Comparison of ENCODE assay signal across 10 mouse cellular contexts in the genomic region with DNA sequence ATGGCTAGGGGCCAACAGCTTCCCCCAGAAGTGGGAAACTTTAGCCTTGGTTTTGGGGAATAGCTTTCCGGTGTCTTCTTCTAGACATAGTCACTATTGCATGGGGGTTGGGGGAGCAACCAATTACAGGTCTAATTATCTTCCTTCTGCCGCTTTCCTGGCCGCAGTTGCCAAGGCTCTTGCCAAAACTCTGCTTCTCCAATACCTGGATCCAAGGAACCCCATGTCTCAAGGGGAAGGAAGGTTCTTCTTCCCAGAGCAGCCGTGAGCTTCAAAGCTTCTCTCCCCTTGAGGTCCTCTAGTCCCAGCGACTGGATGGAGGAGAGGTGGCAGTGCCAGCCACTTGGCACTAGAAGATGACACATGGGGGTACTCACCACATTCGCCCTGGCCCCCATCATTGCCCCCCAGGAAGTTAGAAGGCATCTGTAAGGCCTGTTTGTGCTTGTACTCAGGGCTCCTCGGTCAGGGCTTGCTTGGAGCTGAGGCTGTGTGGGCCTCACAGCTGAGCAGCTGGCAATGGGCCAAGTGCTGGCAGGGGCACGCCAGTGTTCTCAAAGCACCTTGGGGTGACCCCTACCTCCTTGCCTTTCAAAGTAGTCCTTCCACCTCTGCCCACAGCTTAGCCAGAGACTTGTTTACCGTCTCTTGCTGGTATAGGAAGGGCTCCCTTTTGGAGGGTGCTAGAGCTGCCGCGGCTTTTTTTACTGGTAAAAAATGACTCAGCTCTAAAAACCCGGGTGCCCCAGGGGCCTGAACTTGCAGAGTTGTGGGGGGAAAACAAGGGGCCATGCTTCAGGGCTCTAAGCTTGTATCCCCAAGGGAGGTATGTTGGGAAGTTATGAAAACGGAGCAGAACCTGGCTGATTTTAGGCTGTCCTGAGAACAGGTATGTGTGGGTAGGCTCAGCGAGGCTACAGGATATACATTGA. TPM values are rescaled to one million over a fixed set of nuclear protein-coding genes. Genes with fewer than 3 reads are reported as not detected.
DNase-seq lines count a peak whose midpoint lies in the region; ATAC-seq lines count a peak whose summit lies in the region.
"Had no signal": no experiment of that assay in that cellular context is flagged by ENCODE, and none has a peak within 500 bp of the region (broad histone marks: within the 10 kb centered on the region; RNA-seq: fewer than 3 reads in every experiment).

No protein-coding gene starts in this region.

- DNase-seq in heart, embryonic 10.5 days (ENCODE audit: low spot score) = no peak
- no peak for DNase-seq in heart, postnatal 25 days (ENCODE audit: low spot score)
- DNase-seq in urinary bladder, postnatal 14 days (ENCODE audit: low spot score) = peak; percentile 73
- no peak for DNase-seq in urinary bladder, adult 2 months (ENCODE audit: low spot score)
- DNase-seq in heart, postnatal 4 days = peak; percentile 81
- no peak for DNase-seq in left cerebral cortex, adult 18-20 months (ENCODE audit: low spot score in 2 of 2)
- no peak for DNase-seq in layer of hippocampus, adult 18-20 months (ENCODE audit: low spot score in 2 of 2)

- no peak overlapping the region for H3K4me3 ChIP-seq in heart, embryonic 10.5 days

- no peak for ATAC-seq in megakaryocyte progenitor cell, adult 5-6 weeks (replicated peaks; ENCODE audit: poor library complexity)

- no peaks in the 10 kb centered on the region for H3K9me3 ChIP-seq in heart, embryonic 10.5 days

- peaks cover 59% of the 10 kb centered on the region for H3K4me1 ChIP-seq in heart, embryonic 10.5 days

- peak overlapping the region; percentile 60 for H3K27ac ChIP-seq in heart, embryonic 10.5 days

- WGBS in heart, embryonic 10.5 days = 79% methylated on average over 14 of the region's 14 CpGs

- intact Hi-C loops in heart, postnatal 25 days (cut with DNase I) = loop anchor here (5.0 to 10.0 kb wide), 2 partner anchors 139 to 387 kb away; no protein-coding TSS in a partner anchor

- H3K36me3 ChIP-seq in heart, embryonic 10.5 days = no peaks in the 10 kb centered on the region

- no peaks in the 10 kb centered on the region for H3K27me3 ChIP-seq in heart, embryonic 10.5 days (ENCODE audit: insufficient read depth, poor library complexity, severe bottlenecking)

RNA-seq across cellular contexts. Expression of gene Srp9, which starts 12.9 kb away (rescaled TPM):
- 121 and 128 TPM in 2 replicates for polyA plus RNA-seq in heart, embryonic 10.5 days (2016; fragmentation: Nextera tagmentation; extraction: Ambion mirVana)
- 10 to 100 TPM; 39.8 to 42.7 TPM for total RNA-seq in heart, postnatal 25 days (2021)
- 78.6 and 81.2 TPM in 2 replicates for polyA plus RNA-seq in urinary bladder, adult 2 months (2012; rRNA removed)
- total RNA-seq in heart, postnatal 4 days (2021) = 10 to 100 TPM; 48.7 to 50.8 TPM
- 10 to 100 TPM; 64.7 to 68.9 TPM for total RNA-seq in left cerebral cortex, adult 18-20 months (2021)
- total RNA-seq in layer of hippocampus, adult 18-20 months (2021) = 10 to 100 TPM; 71.7 to 73.8 TPM
- total RNA-seq in megakaryocyte progenitor cell, adult 5-6 weeks (2015) = 157 and 164 TPM in 2 replicates
- total RNA-seq in megakaryocyte progenitor cell, adult 5-6 weeks (2017) = 123 and 133 TPM in 2 replicates

RNA-seq across cellular contexts. Expression of gene Vmn1r1, which starts 52.6 kb away (rescaled TPM):
- not detected in 2 replicates for polyA plus RNA-seq in heart, embryonic 10.5 days (2016; fragmentation: Nextera tagmentation; extraction: Ambion mirVana)
- total RNA-seq in heart, postnatal 25 days (2021) = not detected
- not detected in 2 replicates for polyA plus RNA-seq in urinary bladder, adult 2 months (2012; rRNA removed)
- not detected for total RNA-seq in heart, postnatal 4 days (2021)
- not detected for total RNA-seq in left cerebral cortex, adult 18-20 months (2021)
- total RNA-seq in layer of hippocampus, adult 18-20 months (2021) = not detected
- total RNA-seq in megakaryocyte progenitor cell, adult 5-6 weeks (2015) = not detected in 2 replicates
- total RNA-seq in megakaryocyte progenitor cell, adult 5-6 weeks (2017) = not detected in 2 replicates
- total RNA-seq: MEL had no signal
- polyA plus RNA-seq: large intestine, adult 2 months had no signal

Comparison
In these comparisons a context has a peak if more than half of its experiments do, and no peak if none do; other contexts are left out.
1. DNase-seq: peak in urinary bladder, postnatal 14 days (single experiment) and heart, postnatal 4 days (single experiment); none in heart, embryonic 10.5 days (single experiment), heart, postnatal 25 days (single experiment), urinary bladder, adult 2 months (single experiment), left cerebral cortex, adult 18-20 months (0 of 2) and layer of hippocampus, adult 18-20 months (0 of 2).